ENCODE assay signal across 24 mouse cellular contexts in genomic region chr17:35504628-35505481, GRCm38 (mm10). TPM values are rescaled to one million over a fixed set of nuclear protein-coding genes. Genes with fewer than 3 reads are reported as not detected.
A peak's percentile ranks its signal among the peaks of the same experiment; 100 is the strongest.
DNase-seq lines count a peak whose midpoint lies in the region; ATAC-seq and TF ChIP-seq lines count a peak whose summit lies in the region.
"Had no signal": no experiment of that assay in that cellular context is flagged by ENCODE, and none has a peak within 500 bp of the region (broad histone marks: within the 10 kb centered on the region; RNA-seq: fewer than 3 reads in every experiment).

No protein-coding gene starts in this region.

- no peak for TF ChIP-seq CTCF in layer of hippocampus, adult 2 months (conservative IDR thresholded peaks at IDR 0.05)

- no peak overlapping the region for H3K4me2 ChIP-seq in midbrain, embryonic 11.5 days
- H3K4me2 ChIP-seq in midbrain, embryonic 15.5 days: no peak overlapping the region
- H3K4me2 ChIP-seq: embryonic facial prominence, embryonic 13.5 days; forebrain, embryonic 12.5 days; heart, embryonic 13.5 days; hindbrain, embryonic 15.5 days had no signal

- H3K4me3 ChIP-seq in midbrain, embryonic 11.5 days (ENCODE audit: low read depth, low read length): no peak overlapping the region
- no peak overlapping the region for H3K4me3 ChIP-seq in midbrain, embryonic 15.5 days
- no peak overlapping the region for H3K4me3 ChIP-seq in layer of hippocampus, adult 2 months
- H3K4me3 ChIP-seq: embryonic facial prominence, embryonic 13.5 days; forebrain, embryonic 12.5 days; gastrocnemius, adult 2 months; heart, embryonic 13.5 days; hindbrain, embryonic 15.5 days had no signal

- no peaks in the 10 kb centered on the region for H3K36me3 ChIP-seq in midbrain, embryonic 11.5 days (ENCODE audit: control insufficient read depth, insufficient read depth, low read length)
- no peaks in the 10 kb centered on the region for H3K36me3 ChIP-seq in midbrain, embryonic 15.5 days (replicated peaks)
- H3K36me3 ChIP-seq: embryonic facial prominence, embryonic 13.5 days; forebrain, embryonic 12.5 days; heart, embryonic 13.5 days; hindbrain, embryonic 15.5 days had no signal

- peaks cover 28% of the 10 kb centered on the region for H3K27me3 ChIP-seq in midbrain, embryonic 11.5 days (ENCODE audit: control insufficient read depth, insufficient read depth, low read length)
- peaks cover 20% of the 10 kb centered on the region for H3K27me3 ChIP-seq in midbrain, embryonic 15.5 days (replicated peaks)

- no peak overlapping the region for H3K27ac ChIP-seq in midbrain, embryonic 11.5 days (ENCODE audit: low read depth, low read length)
- no peak overlapping the region for H3K27ac ChIP-seq in midbrain, embryonic 15.5 days
- no peak overlapping the region for H3K27ac ChIP-seq in layer of hippocampus, adult 2 months
- H3K27ac ChIP-seq: embryonic facial prominence, embryonic 13.5 days; forebrain, embryonic 12.5 days; gastrocnemius, adult 2 months; heart, embryonic 13.5 days; hindbrain, embryonic 15.5 days had no signal

- H3K9ac ChIP-seq in midbrain, embryonic 11.5 days (ENCODE audit: low read length): no peak overlapping the region
- no peak overlapping the region for H3K9ac ChIP-seq in midbrain, embryonic 15.5 days
- H3K9ac ChIP-seq: embryonic facial prominence, embryonic 13.5 days; forebrain, embryonic 12.5 days; heart, embryonic 13.5 days; hindbrain, embryonic 15.5 days had no signal

- ATAC-seq in midbrain, embryonic 11.5 days (ENCODE audit: low FRiP score): no peak
- ATAC-seq in midbrain, embryonic 15.5 days (replicated peaks): no peak
- ATAC-seq: inflammation-experienced regulatory T-cells, adult 6 months had no signal

- 0 out of 2 replicates have a peak, but pooled peaks cover 4% of the 10 kb centered on the region for H3K4me1 ChIP-seq in midbrain, embryonic 11.5 days (ENCODE audit: control insufficient read depth, insufficient read depth, low read length)
- no peaks in the 10 kb centered on the region for H3K4me1 ChIP-seq in midbrain, embryonic 15.5 days

- H3K9me3 ChIP-seq in midbrain, embryonic 11.5 days (ENCODE audit: control insufficient read depth, low read length): no peaks in the 10 kb centered on the region
- no peaks in the 10 kb centered on the region for H3K9me3 ChIP-seq in midbrain, embryonic 15.5 days
- H3K9me3 ChIP-seq: embryonic facial prominence, embryonic 13.5 days; forebrain, embryonic 12.5 days; heart, embryonic 13.5 days; hindbrain, embryonic 15.5 days had no signal

- DNase-seq in midbrain, embryonic 11.5 days (ENCODE audit: low spot score, missing footprints): peak; percentile 74
- DNase-seq in ES-CJ7 (ENCODE audit: low read depth, low spot score) (peak; percentile 99), ZHBTc4 (ENCODE audit: low read depth, low spot score) (peak; percentile 91)
- DNase-seq in layer of hippocampus, adult 2 months (ENCODE audit: low spot score in 2 of 2): no peak
- no peak for DNase-seq in kidney, adult 8-10 months
- DNase-seq: adrenal gland, postnatal 10 days; cerebellum, adult 11-12 months; cerebellum, adult 9-10 months; cerebellum, postnatal 25 days; gastrocnemius, adult 2 months; gastrocnemius, postnatal 25 days; heart, postnatal 36 days had no signal

- 5% methylated on average over 8 of the region's 8 CpGs for WGBS in midbrain, embryonic 11.5 days
- 12% methylated on average over 8 of the region's 8 CpGs for whole genome bisulfite sequencing in midbrain, embryonic 15.5 days

RNA-seq across cellular contexts. Expression of gene Pou5f1, which starts 1.0 kb away (rescaled TPM):
- polyA plus RNA-seq in midbrain, embryonic 11.5 days (2014; fragmentation: Nextera tagmentation; extraction: Ambion mirVana): not detected in 2 replicates
- polyA plus RNA-seq in midbrain, embryonic 15.5 days (2015; fragmentation: Nextera tagmentation; extraction: Ambion mirVana): 0.12 TPM in 1 of 2 replicates, not detected in the other
- under 1 TPM in 1 of 2 experiments, not detected in 1; 0.52 TPM for total RNA-seq in layer of hippocampus, adult 2 months (2021)
- total RNA-seq: gastrocnemius, adult 2 months; granulocyte monocyte progenitor cell, adult 5-6 weeks; heart, adult 8-10 months; heart, postnatal 36 days had no signal
- polyA plus RNA-seq: brain, embryonic 14.5 days; cortical plate, adult 2 months; embryonic facial prominence, embryonic 13.5 days; heart, embryonic 13.5 days; heart, postnatal 0 days; hindbrain, embryonic 11.5 days; hindbrain, embryonic 15.5 days had no signal

RNA-seq across cellular contexts. Expression of gene Tcf19, which starts 11.8 kb away (rescaled TPM):
- polyA plus RNA-seq in midbrain, embryonic 11.5 days (2014; fragmentation: Nextera tagmentation; extraction: Ambion mirVana): 56.7 and 57.7 TPM in 2 replicates
- polyA plus RNA-seq in midbrain, embryonic 15.5 days (2015; fragmentation: Nextera tagmentation; extraction: Ambion mirVana): 10.8 and 13.1 TPM in 2 replicates
- total RNA-seq in layer of hippocampus, adult 2 months (2021): 1 to 10 TPM; 4.7 to 7.2 TPM

RNA-seq across cellular contexts. Expression of gene Cchcr1, which starts 12.0 kb away (rescaled TPM):
- 8.9 and 10.8 TPM in 2 replicates for polyA plus RNA-seq in midbrain, embryonic 11.5 days (2014; fragmentation: Nextera tagmentation; extraction: Ambion mirVana)
- polyA plus RNA-seq in midbrain, embryonic 15.5 days (2015; fragmentation: Nextera tagmentation; extraction: Ambion mirVana): 3.5 and 3.7 TPM in 2 replicates
- 10 to 100 TPM; 11.0 to 12.6 TPM for total RNA-seq in layer of hippocampus, adult 2 months (2021)

RNA-seq across cellular contexts. Expression of gene Psors1c2, which starts 28.1 kb away (rescaled TPM):
- polyA plus RNA-seq in midbrain, embryonic 11.5 days (2014; fragmentation: Nextera tagmentation; extraction: Ambion mirVana): 0.22 and 0.46 TPM in 2 replicates
- polyA plus RNA-seq in midbrain, embryonic 15.5 days (2015; fragmentation: Nextera tagmentation; extraction: Ambion mirVana): 0.56 and 0.96 TPM in 2 replicates
- 1 to 10 TPM in 1 of 2 experiments, under 1 TPM in 1; 0.59 to 1.1 TPM for total RNA-seq in layer of hippocampus, adult 2 months (2021)
- total RNA-seq: adrenal gland, postnatal 10 days; gastrocnemius, adult 2 months; gastrocnemius, postnatal 25 days; granulocyte monocyte progenitor cell, adult 5-6 weeks; heart, adult 8-10 months; heart, postnatal 36 days had no signal

RNA-seq across cellular contexts. Expression of gene H2-Q10, which starts 35.0 kb away (rescaled TPM):
- polyA plus RNA-seq in midbrain, embryonic 11.5 days (2014; fragmentation: Nextera tagmentation; extraction: Ambion mirVana): 0.11 and 0.12 TPM in 2 replicates
- polyA plus RNA-seq in midbrain, embryonic 15.5 days (2015; fragmentation: Nextera tagmentation; extraction: Ambion mirVana): 0.26 and 1.6 TPM in 2 replicates
- under 1 TPM; 0.12 to 0.15 TPM for total RNA-seq in layer of hippocampus, adult 2 months (2021)

Comparison
In these comparisons a context has a peak if more than half of its experiments do, and no peak if none do; other contexts are left out.
1. DNase-seq: peak in midbrain, embryonic 11.5 days (single experiment), ES-CJ7 (single experiment) and ZHBTc4 (single experiment); none in layer of hippocampus, adult 2 months (0 of 2) and kidney, adult 8-10 months (0 of 2).